Mouse (Mus musculus) liver, adult 2 months (tissue): Measurements from ENCODE around the gene Zfp429.
"Not testable (repeated sequence)": the region's sequence is repeated elsewhere in the genome, so short reads cannot be mapped to it uniquely, and the experiment has no call there.

Source experiments
- CTCF ChIP-seq: fragments of 200-500 bp; IDR thresholded peaks from 2 replicates; pipeline ENCODE4 v1.5.1; 2011; ENCODE audit warnings: low read depth, low read length, control low read depth
- POLR2A ChIP-seq: fragments of 200-500 bp; IDR thresholded peaks from 2 replicates; pipeline ENCODE4 v1.6.1; 2011; ENCODE audit warnings: low read length, control low read depth; ENCODE audit not compliant: insufficient read depth; ENCODE audit errors: extremely low read depth

- TF ChIP-seq CTCF, POLR2A: not testable (repeated sequence)
Observed at GRCm38 (mm10) chr13:67376255-67376654, 23.4 kb downstream of the Zfp429 start.
